Mouse (Mus musculus) hindbrain, embryonic 13.5 days (tissue): Measurements from ENCODE around the gene Unc93a. TPM values are rescaled to one million over a fixed set of nuclear protein-coding genes. Genes with fewer than 3 reads are reported as not detected.
"Not testable (repeated sequence)": the region's sequence is repeated elsewhere in the genome, so short reads cannot be mapped to it uniquely, and the experiment has no call there.

Source experiments
- ATAC-seq: fragments of 200-750 bp; cut with Nextera tagmentation; 2 replicates; pipeline ENCODE4 v1.8.0; 2017; ENCODE audit warnings: moderate TSS enrichment; ENCODE audit not compliant: low FRiP score
- H3K27ac ChIP-seq: fragments of 300-500 bp; sonication (generic); 2 replicates; pipeline ENCODE4 v1.5.1; 2015; ENCODE audit warnings: inconsistent platforms, mild to moderate bottlenecking, moderate library complexity
- H3K27me3 ChIP-seq: fragments of 300-500 bp; sonication (generic); 2 replicates; pipeline ENCODE4 v1.6.1; 2015; ENCODE audit warnings: mild to moderate bottlenecking, inconsistent platforms
- H3K36me3 ChIP-seq: fragments of 300-500 bp; sonication (generic); 2 replicates; pipeline ENCODE4 v1.6.1; 2015; ENCODE audit warnings: mild to moderate bottlenecking, inconsistent platforms
- H3K4me1 ChIP-seq: fragments of 300-500 bp; sonication (generic); replicated peaks from 2 replicates; pipeline ENCODE4 v1.6.1; 2015; ENCODE audit warnings: inconsistent platforms
- H3K4me2 ChIP-seq: fragments of 300-500 bp; sonication (generic); 2 replicates; pipeline ENCODE4 v1.6.1; 2015; ENCODE audit warnings: inconsistent platforms, mild to moderate bottlenecking, moderate library complexity
- H3K4me3 ChIP-seq: fragments of 300-500 bp; sonication (generic); 2 replicates; pipeline ENCODE4 v1.5.1; 2015; ENCODE audit warnings: mild to moderate bottlenecking, inconsistent platforms
- H3K9ac ChIP-seq: fragments of 300-500 bp; sonication (generic); 2 replicates; pipeline ENCODE4 v1.6.1; 2015; ENCODE audit warnings: mild to moderate bottlenecking, inconsistent platforms
- H3K9me3 ChIP-seq: fragments of 300-500 bp; sonication (generic); 2 replicates; pipeline ENCODE4 v1.6.1; 2016; ENCODE audit warnings: inconsistent platforms
- WGBS: fragments of 180-500 bp; shearing (Covaris S2); methylation state at CpG from one replicate; pipeline ENCODE4 v1.1.7; 2015; 5-methylcytosine and 5-hydroxymethylcytosine counted together
- polyA plus RNA-seq: library from polyadenylated mRNA; unstranded; fragments of >200 nt; fragmentation: Nextera tagmentation; extraction: Ambion mirVana; gene quantifications from 2 replicates; pipeline ENCODE4 v1.2.1, GENCODE M21; 2015

The Unc93a gene
- not detected in 2 replicates for polyA plus RNA-seq

DNA sequence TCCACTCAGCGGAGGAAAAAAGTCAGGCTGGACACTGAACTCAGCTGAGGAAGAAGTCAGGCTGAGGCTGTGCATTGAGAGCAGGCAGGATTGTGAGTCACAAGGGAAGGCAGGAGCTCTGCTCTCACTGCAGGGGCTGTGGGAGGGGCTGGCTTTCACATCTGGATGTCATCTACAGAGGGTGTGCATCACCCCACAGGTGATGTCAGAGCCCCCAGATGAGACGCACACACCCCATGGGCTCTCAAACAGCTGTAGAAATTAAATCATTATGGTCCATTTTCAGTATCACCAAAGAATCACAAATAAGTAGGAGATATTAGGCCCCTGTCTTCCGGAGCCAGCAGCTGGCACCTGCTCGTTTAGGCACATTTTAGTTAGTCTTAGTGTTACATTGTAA, at the start of gene Unc93a:
TSS of gene Unc93a (minus strand) at position 101 of the 400 bp plus-strand sequence.
- H3K4me2 ChIP-seq, H3K9ac ChIP-seq, H3K36me3 ChIP-seq, H3K4me1 ChIP-seq, H3K9me3 ChIP-seq, H3K27me3 ChIP-seq, H3K4me3 ChIP-seq, ATAC-seq, H3K27ac ChIP-seq: not testable (repeated sequence)
- WGBS, result 81% methylated on average over 3 of the region's 4 CpGs

DNA sequence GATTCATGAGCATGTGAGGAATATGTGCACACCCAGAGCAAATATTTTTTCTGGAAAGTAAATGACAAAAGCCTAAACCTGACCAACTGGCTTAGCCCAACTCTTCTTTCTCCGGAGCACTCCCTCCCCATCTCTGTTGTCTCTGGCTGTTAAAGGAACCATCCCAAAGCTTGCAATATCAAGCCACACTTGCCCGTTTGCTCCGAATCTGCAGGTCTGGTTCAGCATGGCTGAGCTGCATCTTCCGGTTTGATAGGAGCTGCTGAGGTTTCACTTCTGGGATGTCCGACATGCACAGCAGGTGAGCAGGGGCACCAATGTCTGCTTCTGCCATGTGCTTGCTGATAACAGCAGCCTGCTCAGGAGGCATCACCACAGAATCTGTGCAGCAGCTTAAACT, 48.9 kb upstream of the Unc93a start:
- H3K9me3 ChIP-seq, result peaks cover 42% of the 10 kb centered on the region
- H3K4me2 ChIP-seq, H3K27ac ChIP-seq, H3K9ac ChIP-seq, H3K27me3 ChIP-seq, H3K4me1 ChIP-seq, ATAC-seq, H3K36me3 ChIP-seq, H3K4me3 ChIP-seq: not testable (repeated sequence)
- 93% methylated on average over 5 of the region's 5 CpGs for WGBS

DNA sequence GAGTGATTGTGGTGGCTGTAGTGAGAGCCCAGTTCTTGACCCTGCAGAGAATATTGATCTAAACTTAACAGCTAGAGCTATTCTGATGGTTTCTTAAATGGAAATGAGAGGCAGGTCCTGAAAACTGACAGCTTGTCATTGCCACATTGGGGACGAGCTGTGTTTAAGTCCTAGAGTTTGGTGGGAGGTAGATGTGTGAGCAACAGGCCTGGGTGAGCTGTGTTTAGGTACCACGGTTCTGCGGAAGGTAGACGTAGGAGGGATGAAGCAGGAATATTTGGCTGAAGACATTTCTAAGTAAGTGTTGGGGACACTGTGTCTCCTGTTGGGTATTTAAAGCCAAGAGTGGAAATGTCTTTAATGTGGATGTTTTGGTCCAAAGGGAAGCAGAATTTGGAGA, 47.4 kb upstream of the Unc93a start:
- not testable (repeated sequence) for H3K36me3 ChIP-seq, H3K4me2 ChIP-seq, H3K4me1 ChIP-seq, ATAC-seq, H3K27me3 ChIP-seq, H3K9ac ChIP-seq, H3K4me3 ChIP-seq, H3K27ac ChIP-seq
- WGBS, result 88% methylated on average over 4 of the region's 4 CpGs
- peaks cover 35% of the 10 kb centered on the region for H3K9me3 ChIP-seq

DNA sequence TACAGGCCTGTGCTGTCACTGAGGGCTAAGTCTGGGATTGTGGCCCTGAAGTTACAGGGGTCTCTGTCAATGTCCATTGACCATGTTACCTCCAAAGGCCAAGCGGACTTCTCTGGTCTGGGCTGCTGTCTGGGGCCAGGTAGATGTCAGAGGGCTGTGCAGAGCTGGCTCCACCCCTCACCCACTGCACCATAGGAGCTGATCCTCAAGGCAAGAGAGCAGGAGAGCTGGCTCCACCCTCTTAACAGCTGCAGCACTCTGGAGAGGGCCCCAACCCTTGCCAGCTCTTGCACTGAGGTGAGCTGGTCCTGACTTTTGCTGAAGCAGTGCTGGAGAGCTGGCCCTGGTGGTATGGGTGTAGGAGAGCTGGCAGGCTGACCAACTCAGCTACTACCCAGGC, 46.2 kb upstream of the Unc93a start:
- 77% methylated on average over 1 of the region's 1 CpGs for WGBS
- H3K27me3 ChIP-seq, H3K9ac ChIP-seq, H3K27ac ChIP-seq, H3K4me1 ChIP-seq, H3K4me3 ChIP-seq, H3K36me3 ChIP-seq, H3K4me2 ChIP-seq: not testable (repeated sequence)
- ATAC-seq, result peak; percentile 32; the same call in 1 of the 2 replicates
- peaks cover 30% of the 10 kb centered on the region for H3K9me3 ChIP-seq

DNA sequence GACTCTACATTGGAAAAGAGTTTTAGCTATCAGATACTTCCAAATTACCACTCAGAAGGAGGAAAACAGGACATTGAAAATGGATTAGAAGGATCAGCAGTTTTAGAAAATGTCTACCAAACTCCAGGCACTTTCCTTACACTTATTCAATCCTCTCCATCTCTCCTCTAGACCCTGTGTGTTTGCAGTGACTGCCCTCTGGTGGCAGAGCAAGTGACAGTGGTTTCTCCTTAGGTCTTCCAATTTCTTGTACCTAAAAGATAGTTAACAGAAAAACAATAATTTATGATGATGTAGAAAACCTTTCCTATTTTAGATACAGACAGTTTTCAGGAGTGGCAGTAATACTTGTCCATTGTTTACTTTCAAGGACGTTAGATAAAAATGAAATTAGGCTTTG, 44.0 kb upstream of the Unc93a start:
- not testable (repeated sequence) for H3K4me3 ChIP-seq, H3K9ac ChIP-seq, H3K36me3 ChIP-seq, H3K27ac ChIP-seq, ATAC-seq, H3K4me2 ChIP-seq, H3K4me1 ChIP-seq, H3K27me3 ChIP-seq, H3K9me3 ChIP-seq
- 40% methylated on average over 1 of the region's 1 CpGs for WGBS

DNA sequence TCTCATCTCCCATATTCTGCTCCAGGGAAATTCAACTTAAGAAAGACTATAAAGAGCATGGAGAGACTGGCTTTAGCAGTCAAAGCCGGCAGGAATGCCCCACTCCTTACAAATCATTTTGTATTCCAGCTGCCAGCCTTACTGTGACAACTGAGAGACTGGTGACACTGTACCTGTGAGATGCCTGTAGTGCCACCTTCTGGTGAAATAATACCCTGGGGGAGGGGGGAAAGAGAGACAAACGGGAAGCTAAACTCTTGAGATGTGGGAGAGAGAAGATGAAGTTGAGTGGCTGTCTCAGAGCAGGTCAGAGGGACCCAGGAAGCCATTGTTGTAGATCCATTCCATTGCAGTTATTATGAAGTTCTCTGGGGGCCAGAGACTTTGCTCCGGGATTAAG, 42.4 kb upstream of the Unc93a start:
- H3K27ac ChIP-seq, H3K9me3 ChIP-seq, H3K4me2 ChIP-seq, H3K9ac ChIP-seq, H3K4me1 ChIP-seq, ATAC-seq, H3K36me3 ChIP-seq, H3K4me3 ChIP-seq, H3K27me3 ChIP-seq: not testable (repeated sequence)
- WGBS, result 50% methylated on average over 2 of the region's 3 CpGs

DNA sequence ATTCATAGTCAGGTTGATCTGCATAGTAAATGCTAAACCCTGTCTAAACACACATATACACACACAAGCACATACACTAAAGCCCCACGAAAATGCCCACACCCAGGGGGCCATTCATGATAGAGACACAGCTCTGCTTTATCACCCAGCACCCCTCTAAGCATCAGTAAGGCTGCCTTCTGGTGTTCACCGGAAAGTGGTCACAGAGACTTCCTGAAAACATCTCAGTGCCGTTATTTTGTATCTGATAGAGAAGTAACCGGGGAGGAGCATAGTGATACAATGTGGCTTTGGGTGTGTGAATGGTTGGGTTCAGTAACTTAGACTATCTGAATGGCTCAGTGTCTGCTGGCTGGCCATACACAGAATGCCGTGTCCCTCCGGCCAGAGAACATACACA, 42.0 kb upstream of the Unc93a start:
- H3K9me3 ChIP-seq, H3K36me3 ChIP-seq, H3K27ac ChIP-seq, H3K4me2 ChIP-seq, H3K9ac ChIP-seq, H3K4me3 ChIP-seq, H3K4me1 ChIP-seq, H3K27me3 ChIP-seq, ATAC-seq: not testable (repeated sequence)
- WGBS, result 92% methylated on average over 6 of the region's 6 CpGs

DNA sequence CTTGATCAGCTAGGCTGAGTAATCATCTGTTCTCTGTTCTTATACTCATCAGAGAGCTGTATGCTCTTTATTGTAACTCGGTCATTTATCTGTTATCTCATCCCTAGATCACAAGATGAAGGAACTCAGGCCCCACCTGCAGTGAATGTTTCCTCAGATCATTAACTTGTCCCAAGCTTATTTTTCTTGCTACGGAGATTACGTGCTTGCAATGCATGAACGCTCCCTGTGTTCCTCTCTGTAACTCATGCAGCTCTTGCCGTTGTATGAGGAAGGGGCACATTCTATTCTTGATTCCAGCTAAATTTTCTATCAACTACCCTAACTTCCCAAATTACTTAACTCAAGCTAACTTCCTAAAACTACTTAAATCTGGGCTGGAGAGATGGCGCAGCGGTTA, 14.5 kb upstream of the Unc93a start:
- not testable (repeated sequence) for H3K4me2 ChIP-seq, H3K9ac ChIP-seq, ATAC-seq, H3K36me3 ChIP-seq, H3K27me3 ChIP-seq, H3K27ac ChIP-seq, H3K4me1 ChIP-seq, H3K9me3 ChIP-seq, H3K4me3 ChIP-seq
- 86% methylated on average over 7 of the region's 7 CpGs for WGBS

DNA sequence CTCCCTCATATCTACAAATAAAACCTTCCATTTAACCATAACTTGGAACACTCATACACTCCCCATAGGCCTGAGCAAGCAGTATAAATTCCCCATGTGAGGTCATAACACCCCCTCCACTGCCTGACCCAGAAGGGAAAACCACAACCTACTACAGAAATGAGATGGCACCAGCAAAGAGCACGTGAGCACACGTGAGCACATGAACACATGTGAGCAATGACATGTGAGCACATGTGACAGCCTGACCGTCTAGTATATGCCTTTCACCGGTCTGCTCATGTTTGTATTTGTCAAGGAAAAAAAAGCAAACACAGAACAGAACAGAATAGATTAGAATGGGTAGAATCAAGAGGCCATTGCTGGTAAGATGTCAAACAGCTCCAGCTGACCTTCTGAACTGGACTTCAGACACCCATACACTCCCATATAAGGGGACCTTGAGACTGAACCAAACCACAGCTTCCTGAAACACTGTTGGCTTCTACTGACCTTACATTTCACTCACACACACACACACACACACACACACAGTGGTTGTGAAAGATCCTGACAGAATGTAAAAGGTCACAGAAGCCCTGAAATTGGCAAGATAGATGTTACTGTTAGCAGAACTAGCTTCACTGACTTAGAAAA, 13.1 kb upstream of the Unc93a start:
- 95% methylated on average over 4 of the region's 4 CpGs for WGBS
- not testable (repeated sequence) for H3K4me1 ChIP-seq, ATAC-seq, H3K36me3 ChIP-seq, H3K4me2 ChIP-seq, H3K4me3 ChIP-seq, H3K27ac ChIP-seq, H3K27me3 ChIP-seq, H3K9me3 ChIP-seq, H3K9ac ChIP-seq

DNA sequence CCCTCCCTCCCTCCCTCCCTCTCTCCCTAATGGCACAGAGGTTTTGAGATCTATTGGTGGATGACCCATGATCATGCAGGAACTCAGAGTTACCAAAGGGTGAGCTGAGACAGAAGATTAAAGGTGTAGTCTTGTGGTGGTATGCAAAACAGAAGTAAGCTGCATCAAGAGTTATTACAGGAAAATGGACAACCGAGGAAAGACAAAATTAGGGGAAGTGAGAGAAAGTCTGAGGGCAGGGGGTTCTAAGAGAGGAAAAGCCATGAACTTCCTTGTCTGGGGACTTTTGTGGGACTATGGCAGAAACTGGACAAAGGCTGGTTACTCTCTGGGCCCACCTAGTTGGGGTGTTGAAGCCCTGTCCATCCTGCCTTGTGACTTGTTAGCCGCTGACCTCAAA, 11.1 kb upstream of the Unc93a start:
- H3K9me3 ChIP-seq, H3K27me3 ChIP-seq, H3K27ac ChIP-seq, H3K36me3 ChIP-seq, H3K4me2 ChIP-seq, H3K9ac ChIP-seq, H3K4me1 ChIP-seq, ATAC-seq, H3K4me3 ChIP-seq: not testable (repeated sequence)
- no CpG with 5 or more reads among the region's 2 CpGs for WGBS

DNA sequence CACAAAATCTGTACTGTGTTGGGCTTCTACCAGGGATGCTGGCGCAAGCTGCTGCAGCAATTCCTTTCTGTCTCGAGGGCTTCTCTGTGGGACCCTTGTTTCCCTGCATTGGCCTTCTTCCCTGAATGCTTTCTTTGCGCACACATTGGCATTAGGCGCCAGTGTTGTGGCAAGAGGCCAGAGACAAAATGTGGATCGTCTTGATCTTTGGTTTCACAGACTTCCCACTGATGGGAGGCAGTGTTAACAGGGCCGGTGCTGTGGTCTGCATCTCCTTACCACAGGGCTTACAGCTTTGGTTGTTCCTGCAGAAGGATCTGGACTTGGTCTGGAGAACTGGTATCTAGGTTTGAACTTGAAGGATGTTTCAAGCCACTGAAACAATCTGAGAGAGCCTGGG, 3.7 kb upstream of the Unc93a start:
- not testable (repeated sequence) for H3K27me3 ChIP-seq, H3K9me3 ChIP-seq, ATAC-seq, H3K4me3 ChIP-seq, H3K27ac ChIP-seq, H3K4me2 ChIP-seq, H3K4me1 ChIP-seq, H3K9ac ChIP-seq, H3K36me3 ChIP-seq
- WGBS, result 89% methylated on average over 1 of the region's 6 CpGs

DNA sequence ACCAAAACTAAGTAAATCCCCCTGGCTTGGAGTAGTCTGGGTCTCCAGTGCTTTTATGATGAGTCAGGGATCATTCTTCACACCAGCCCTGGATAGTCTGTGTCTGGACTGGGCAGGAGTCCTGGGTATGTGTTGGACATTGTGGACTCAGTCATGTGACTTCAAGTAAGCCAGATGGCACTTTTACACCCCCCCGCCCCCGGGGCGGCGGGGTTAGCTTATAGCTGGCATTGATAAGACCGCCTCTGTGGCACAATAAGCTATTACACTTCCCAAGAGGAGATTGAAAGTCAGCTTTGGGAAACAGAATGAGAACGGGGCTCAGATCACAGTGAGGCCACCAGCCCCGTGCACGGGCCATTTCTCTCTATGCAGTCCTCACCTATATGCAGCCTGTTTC, 742 bp upstream of the Unc93a start:
- not testable (repeated sequence) for H3K4me2 ChIP-seq, H3K9me3 ChIP-seq, H3K9ac ChIP-seq, H3K36me3 ChIP-seq, H3K4me3 ChIP-seq, ATAC-seq, H3K27me3 ChIP-seq, H3K27ac ChIP-seq, H3K4me1 ChIP-seq
- 86% methylated on average over 8 of the region's 8 CpGs for WGBS

DNA sequence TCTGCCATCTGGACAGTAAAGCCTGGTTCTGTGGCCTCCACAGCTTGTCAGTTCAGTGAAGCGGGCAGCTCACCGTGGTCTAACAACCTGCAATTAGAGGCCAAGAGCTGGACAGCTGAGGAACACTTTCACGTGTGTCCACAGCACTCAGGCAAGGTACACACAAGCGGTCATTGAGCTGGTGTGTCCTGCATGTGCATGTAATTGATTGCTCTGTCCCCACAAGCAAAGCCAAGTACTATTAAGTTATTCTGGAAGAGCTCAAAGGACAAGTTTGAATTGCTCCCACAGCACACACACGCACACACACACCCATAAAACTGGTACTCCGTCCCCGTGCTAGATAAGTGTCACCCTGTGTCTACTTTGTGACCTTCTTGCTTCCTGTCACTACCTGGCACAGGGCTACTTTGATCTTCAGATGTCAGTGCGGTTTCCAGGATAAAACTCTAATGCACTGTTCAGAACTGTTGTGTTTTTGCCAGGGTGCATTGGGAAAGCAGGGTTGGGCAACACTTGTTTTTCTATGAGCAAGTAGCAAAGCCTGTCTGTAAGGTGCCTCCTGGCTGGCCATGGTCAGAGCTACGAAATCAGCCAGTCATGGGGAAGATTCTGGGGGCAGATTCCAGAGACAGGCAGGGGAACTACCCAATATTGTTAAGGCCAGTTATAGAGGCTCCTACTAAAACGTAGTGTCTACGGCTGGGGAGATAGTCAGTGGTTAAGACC, 1.7 kb downstream of the Unc93a start:
- ATAC-seq, H3K27ac ChIP-seq: not testable (repeated sequence)
- WGBS, result 86% methylated on average over 9 of the region's 11 CpGs

More for the DNA sequence above, 1.7 kb downstream of the Unc93a start:
- not testable (repeated sequence) for H3K9me3 ChIP-seq, H3K4me1 ChIP-seq, H3K9ac ChIP-seq, H3K4me3 ChIP-seq, H3K4me2 ChIP-seq, H3K36me3 ChIP-seq, H3K27me3 ChIP-seq
